Mouse (Mus musculus) adrenal gland, postnatal 4 days (tissue): ENCODE measurements around the gene Lrat. TPM values are rescaled to one million over a fixed set of nuclear protein-coding genes. Genes with fewer than 3 reads are reported as not detected.

Experiments used
- DNase-seq, 2 experiments: peaks; one replicate each; pipeline ENCODE4 v3.0.0; 2021 to 2022; ENCODE audit warnings: low spot score in 2 of 2, mixed read lengths in 2 of 2
- long read RNA-seq, 2 experiments: library from polyadenylated mRNA; stranded (forward); transcript quantifications; one replicate each; pipeline ENCODE4 v2.0.0; 2021
- total RNA-seq, 2 experiments: library from RNA; stranded (reverse); gene quantifications; 2 replicates each; pipeline ENCODE4 v1.2.3; 2021

Lrat gene
- under 1 TPM; 0.06 to 0.93 TPM for total RNA-seq
- long read RNA-seq, experiment 1, partial matches to known transcripts = 0 of 1 reads
- long read RNA-seq, experiment 1, other reads (novel, unspliced or antisense) = 1 of 1 reads
- long read RNA-seq, experiment 2 = 0 reads

DNA sequence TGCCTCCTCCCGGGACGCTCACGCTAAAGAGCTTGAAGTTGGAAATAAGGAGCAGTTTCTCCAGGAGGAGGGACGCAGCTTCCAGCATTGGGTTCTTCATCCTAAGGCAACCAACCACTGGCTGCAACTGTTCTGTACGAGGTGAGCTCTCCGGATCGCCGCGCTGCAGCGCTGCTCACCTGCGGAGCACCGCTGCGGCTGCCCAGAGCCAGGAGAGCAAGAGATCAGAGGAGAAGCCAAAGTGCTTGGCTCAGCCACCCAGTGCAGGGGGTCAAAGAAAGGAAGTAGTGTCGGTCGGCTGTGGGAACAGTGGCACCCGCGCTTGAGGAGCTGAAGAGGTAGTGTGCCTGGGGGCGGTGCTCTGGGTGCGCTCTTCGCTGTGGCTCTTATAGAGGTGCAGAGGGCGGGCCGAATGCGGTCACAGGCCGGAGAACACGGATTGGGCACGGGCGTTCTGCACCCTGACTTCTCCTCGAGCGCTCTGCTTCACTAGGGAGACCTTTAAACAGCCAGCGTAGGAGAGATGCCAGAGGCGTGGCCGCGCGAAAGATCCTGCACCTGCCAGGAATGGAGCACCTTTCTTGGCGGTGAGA is at the start of gene Lrat:
Gene Lrat (minus strand): TSS at position 361 of the 593 bp plus-strand sequence.
- DNase-seq = no peak

DNA sequence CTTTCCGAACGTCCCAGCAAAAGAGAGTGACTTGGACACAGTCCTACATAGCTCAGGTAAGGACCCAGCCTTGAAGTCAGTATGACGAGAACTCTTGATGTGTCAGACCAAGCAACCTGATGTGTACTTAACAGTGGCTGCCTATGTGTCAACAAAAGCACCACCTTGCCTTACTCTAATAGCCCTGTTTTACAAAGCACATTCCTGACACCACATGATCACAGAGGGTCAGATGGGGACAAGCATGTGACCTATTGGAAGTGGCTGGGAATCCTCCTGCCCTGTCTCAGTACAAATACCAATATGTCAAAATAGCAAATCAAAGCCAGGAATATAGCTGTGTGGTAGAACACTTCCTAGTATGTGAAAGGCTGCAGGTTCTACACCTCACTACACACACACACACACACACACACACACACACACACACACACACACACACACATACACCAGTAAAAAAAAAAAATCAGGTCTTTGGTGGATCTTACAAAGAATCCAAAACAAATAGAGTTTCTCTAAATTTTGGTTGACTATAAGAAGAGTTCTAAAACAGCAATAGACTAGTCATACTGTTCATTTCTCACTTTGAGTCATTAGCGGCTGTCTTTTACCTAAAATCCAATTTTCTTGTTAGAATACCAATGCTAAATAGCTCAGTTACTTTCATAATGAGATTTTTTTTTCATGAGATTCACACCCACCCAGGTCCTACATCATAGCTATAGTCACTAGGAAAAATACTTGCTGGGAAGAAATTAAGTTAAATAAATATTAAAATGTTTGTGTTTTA is 48.6 kb upstream of the Lrat start:
- DNase-seq = no peak

DNA sequence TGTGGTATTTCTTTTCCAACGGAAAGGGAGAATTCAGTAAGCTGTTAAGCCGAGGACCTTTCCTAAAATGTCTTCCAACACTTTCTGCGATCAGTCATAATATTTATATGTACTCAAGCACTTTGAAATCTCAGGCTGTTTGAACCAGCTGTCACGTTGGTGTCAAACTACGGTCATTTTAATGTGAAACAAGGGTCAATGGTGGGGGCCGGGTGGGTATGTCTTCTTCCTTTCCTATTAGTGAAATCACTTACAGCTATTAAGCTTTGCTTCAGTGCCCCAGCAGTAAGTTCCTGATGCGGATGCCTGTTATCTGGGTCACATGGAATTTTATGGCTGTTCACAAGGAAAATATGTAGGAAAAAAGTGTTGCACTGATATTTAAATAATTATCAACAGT is 46.9 kb upstream of the Lrat start:
- DNase-seq = no peak

DNA sequence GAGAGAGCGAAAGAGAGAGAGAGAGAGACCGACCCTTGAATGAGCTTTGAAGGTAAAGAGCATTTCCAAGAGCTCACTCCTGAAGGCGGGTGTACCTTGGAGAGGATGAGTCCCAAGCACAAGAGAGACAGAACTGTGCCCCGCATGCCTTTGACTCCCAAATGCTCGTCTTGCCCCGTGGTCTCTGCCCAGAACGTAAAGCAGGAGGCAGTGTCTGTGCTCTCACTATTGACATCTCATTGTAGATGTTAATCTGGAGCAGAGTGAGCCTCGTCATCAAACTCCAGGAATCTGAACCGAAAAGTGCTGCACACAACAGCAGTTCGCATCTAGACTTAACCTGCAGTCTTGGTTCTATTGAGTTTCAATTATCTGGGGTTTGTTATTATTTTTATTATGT is 46.4 kb upstream of the Lrat start:
- DNase-seq = no peak

DNA sequence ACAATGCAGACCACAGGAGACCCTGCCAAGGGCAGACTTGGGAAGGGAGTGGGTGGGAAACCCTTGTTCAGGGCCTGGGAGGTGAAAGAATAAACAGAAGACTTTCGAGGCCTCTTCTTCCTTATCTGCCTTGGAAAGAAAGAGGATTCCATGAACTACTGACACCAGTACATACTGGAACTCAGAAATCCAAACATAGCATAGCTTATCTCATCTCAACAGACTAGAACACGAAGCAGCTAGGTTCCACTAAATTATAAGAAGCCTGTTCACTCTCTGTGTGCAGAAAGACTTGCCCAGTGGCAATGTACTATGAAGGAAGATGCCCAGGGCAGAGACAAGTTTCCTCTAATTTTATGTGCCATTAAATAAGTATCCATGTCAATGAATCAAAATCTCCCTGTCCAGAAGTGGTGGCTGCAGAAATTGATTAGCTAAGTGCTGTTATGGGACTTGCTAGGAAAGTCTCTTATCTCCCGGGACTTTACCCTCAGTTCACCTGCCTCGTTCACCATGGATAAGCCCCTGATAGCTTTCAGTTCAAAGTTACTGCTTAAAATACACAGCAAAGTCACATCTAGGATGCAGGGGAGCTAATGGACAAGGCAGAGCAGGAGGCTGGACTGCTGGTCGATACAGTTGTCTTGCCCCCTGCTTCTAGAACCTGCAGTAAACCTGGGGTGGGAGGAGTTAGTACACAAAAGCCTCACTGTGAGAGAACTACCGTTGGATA is 42.8 kb upstream of the Lrat start:
- DNase-seq = no peak

DNA sequence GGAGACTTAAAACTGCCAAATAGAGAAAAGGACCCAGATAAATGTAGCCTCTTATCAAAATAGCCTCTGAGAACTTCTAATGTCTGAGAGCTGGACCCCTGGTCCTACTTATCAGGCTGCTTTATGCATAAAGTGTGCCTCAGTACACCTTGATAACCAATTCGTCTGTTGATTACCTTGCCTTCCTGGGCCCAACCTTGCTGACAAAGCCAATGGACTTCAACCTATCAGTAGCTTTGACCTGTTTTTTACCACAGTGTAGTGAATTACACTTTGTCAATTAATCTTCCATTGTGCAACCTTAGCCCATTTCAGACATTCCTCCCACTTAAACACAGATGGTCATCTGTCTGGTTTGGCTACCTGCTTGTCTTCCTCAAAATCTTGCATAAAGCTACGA is 24.1 kb upstream of the Lrat start:
- DNase-seq = no peak

DNA sequence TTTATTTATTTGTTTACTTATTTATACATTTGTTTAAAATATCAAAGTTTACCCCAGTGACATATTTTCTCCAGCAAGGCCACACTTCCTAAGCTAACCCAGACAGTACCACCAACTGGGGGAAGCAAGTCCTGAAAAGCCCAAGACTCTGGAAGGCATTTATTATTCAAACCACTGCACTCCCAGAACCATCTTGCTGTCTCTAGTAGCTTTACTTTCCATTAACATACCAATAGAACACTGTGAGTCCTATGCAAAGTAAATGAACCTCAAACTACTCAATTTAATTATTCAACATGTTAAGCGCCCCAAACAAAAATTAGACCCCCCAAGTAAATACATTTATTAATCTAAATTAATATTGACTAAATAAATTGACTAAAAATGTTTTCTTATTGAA is 11.9 kb upstream of the Lrat start:
- DNase-seq = no peak

DNA sequence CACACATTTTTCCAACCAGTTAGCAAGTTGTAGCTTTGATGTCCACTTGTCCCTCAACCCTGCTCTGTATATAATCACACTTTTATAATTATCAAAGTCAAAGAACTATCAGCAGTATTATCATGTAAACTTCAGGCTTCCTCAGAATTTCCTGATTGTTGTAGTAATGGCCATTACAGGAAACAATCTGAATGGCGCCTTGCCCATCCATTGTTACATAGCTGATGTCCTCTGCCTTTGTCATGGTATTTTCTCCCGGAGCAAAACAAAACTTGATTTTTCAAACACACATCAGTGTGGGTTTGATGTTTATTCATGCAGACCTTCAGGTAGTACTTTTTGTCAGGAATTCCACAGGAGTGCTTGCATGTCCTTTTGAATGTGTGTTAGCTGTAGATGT is 4.9 kb upstream of the Lrat start:
- DNase-seq = no peak

DNA sequence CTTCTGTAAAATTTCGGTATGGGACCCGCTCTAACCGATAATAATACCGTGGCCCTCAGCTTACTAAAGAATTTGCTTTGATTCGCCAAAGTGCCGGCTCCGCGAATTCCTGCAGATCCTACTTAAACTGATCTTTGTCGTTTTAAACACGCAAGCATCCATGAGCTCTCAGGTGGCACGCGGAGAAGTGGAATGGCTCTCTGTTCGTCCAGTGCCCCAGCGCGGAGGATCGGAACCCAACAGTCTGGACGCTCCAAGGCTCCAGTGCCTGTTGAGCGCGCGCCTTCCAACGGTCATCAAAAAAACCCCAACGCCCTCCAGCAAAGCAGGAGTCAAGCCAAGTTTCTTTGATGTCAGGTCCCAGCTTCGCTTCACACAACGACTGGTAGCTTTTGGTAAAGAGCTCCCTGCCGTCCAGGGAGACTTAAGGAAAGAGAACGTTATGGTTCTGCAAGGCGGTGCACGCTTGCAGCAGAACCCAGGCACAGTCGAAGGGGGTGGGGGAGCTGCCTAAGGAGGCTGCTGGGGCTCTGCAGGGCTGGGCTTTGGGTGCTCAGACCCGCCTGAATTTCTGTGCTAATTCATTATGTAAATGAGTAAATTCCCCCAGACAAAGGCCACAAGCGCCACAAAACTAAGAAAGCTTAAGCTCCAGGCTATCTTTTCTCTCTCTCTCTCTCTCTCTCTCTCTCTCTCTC is 587 bp upstream of the Lrat start:
- no peak for DNase-seq

DNA sequence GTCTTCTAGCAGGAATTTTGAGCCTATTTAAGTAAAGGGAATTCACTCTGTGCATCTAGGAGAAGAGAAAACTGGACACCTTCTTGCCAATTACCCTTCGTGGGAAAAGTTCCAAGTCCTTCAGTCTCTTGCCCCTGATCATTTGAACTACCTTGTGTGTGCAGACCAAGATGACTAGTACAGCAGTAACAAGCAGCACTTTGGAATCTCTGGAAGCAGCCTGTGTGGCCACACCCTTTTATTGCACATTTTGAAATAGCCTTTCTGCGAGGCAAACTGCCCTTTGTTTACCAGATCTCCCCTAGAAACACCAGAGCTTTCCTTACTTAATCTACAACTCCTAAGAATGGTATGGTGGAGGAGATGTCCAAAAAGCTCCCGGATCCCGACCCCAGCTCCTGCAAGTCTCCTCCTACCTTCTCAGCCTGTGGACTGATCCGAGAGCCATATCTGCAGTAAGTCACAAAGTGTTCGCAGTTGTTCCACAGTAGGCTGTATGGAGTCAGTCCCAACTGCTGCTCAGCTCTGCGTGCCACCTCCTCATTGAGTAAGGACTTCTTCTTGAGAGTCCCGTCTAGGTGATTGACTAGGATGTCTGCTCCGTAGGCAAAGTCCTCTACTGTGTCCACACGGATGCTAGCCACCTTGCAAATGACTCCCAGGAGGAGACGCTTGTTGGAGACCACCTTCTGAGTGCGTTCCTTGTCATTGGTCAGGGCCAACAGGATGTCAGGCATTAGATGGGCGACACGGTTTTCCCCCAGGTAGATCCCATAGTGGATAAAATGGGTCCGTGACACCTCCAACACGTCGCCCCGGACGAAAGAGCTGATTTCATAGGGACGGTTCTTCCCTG is 788 bp downstream of the Lrat start:
- DNase-seq = no peak

DNA sequence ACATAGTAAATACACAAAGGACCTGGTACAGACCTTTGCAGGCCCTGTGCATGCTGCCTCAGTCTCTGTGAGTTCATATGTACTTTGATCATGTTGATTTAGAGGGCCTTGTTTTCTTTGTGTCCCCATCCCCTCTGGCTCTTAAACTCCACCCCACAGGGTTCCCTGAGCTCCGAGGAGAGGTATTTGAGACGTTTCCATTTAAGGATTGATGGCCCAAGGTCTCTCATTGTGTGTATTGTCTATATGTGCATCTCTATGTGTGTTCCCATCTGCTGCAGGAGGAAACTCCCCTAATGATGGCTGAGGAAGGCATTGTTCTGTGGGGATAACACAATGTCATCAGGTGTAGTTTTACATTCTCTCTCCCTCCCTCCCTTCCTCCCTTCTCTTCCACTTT is 14.9 kb downstream of the Lrat start:
- no peak for DNase-seq

DNA sequence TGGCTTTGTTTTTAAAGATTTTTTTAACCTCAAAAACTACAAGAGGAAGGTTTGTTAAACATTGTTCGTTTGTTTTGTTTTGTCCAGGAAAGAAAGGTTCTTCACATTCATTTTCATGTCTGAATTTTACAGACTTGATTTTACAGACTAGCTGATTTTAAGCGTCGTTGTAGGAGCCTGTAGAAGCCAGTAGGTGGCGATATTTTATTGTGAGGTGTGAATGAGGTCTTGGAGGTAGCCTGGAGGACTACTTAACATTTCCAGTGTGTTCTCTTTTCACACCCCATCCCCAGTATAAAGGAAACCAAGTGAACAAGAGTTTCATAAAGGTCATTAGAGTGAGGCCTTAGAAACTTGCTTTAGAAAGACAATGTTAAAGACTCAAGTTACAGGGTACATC is 26.5 kb downstream of the Lrat start:
- no peak for DNase-seq

DNA sequence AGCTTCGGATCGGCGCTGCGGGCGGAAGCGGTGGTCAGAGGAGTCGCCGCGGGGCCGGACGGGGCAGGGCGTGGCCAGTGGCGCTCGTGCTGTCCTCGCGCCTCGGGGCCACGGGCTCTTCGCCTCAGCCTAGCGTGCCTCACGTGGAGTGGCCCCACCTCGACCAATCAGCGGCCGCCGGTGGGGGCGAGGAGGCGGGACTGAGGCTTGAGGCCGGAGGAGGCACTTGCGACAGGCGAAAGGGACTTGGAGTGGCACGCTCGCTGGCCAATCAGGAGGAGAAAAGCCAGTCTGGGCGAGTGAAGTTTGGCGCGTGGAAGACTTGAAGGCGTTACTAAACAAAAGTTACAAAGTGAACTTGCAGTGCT is 27.4 kb downstream of the Lrat start, which contains the start of gene Rbm46:
Gene Rbm46 (minus strand): TSS at position 112 of the 368 bp plus-strand sequence.
- peak; percentile 40 to 41 for DNase-seq

DNA sequence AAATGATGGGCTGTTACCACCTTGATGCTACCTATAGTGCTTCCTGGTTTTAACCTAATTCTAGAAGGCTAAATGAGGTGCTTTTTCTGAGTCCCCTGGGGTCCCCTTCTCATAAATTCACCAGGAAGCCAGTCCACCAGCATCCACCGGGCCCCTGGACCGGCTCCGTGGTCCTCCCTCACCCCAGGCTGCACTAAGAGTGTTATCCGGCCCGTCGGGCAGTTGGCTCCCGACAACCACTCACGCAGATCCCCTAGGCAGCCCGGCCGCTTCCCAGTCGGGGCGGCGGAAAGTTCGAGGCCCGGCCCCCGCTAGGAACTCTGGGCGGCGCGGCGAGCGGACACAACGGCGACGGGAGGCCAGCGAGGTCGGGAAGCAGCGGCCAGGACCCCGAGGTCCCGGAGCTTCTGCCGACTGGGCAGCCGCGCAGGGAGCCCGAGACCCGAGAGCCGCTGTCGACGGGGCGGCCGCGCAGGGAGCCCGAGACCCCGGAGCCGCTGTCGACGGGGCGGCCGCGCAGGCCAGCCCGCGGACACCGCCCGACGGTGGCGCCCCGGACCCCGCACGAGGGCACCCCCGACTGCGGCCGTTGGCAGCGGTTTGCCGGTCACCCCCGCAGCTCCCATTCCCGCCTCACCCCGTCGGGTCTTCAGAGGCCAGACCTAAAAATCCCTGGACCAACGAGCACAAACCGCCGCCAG is 28.0 kb downstream of the Lrat start:
- no peak for DNase-seq

DNA sequence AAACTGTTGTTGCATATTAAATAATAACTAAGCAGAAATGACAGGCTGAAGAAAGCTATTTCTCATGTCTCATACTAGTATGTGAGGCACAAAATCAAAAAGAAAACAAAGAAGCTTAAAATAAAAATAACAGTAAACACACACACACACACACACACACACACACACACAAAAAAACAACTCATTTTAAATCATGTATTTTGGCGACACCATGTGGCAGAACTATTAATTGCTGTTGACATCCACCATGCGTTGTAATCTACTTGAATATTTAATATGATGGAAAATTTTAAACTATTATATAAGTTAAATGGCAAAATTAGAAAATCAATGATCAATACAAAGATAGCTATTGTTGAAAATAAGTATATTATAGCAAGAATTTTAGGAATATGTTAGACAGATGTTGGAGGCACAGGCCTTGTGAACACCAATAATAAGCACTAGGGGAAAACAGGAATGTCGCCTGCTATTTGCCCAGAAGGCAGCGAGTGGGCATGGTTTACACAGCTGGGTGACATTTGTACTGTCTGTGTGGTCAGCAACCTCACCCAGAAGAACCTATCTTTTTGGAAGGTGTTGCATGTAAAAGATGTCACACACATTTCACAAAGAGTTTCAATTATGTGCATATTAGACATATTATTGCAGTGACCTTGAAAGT is 46.2 kb downstream of the Lrat start:
- no peak for DNase-seq
